Mouse (Mus musculus): Measurements from ENCODE around the gene Hprt.
"Not testable (repeated sequence)": the region's sequence is repeated elsewhere in the genome, so short reads cannot be mapped to it uniquely, and the experiment has no call there.

Gene Hprt

DNA sequence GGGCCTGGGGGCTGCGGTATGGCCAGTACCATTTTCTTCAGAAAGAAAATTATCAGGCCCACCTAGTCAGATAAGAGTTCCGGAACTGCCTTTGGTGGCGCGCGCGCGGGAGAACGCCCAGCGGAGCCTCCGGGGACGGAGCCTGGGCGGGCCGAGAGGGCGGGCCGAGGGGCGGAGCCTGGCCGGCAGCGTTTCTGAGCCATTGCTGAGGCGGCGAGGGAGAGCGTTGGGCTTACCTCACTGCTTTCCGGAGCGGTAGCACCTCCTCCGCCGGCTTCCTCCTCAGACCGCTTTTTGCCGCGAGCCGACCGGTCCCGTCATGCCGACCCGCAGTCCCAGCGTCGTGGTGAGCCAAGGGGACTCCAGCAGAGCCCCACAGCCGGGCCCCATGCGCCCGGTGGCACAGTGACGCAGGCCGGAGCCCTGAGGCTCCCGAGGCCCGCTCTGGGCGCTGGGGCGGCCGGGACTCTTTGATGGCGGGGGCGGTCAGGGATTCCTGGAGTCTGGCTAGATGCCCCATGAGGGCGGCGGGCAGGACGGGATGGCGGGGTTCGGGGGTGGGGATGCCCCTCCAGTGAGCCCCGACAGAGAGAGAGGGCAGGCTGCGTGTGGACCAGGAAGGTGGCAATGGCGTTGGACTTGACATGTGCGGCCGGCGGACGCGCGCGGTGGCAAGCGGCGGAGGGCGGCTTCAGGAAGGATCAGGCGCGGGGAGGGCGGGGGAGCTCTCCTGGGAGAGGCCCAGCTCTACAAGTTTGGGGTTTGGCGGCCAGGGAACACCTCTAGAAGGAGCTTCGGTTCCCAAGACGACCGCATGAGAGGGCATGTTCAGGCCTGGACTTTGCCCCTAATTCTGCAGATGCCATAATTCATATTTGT is at the start of gene Hprt:
TSS of gene Hprt (plus strand) at position 233 of the 879 bp plus-strand sequence.
- in situ Hi-C loops (cut with MboI, MseI), result no loop called here

GRCm38 (mm10) chrX:52945509-52945908 is 42.4 kb upstream of the Hprt start:
- in situ Hi-C loops (cut with MboI, MseI), result no loop called here

DNA sequence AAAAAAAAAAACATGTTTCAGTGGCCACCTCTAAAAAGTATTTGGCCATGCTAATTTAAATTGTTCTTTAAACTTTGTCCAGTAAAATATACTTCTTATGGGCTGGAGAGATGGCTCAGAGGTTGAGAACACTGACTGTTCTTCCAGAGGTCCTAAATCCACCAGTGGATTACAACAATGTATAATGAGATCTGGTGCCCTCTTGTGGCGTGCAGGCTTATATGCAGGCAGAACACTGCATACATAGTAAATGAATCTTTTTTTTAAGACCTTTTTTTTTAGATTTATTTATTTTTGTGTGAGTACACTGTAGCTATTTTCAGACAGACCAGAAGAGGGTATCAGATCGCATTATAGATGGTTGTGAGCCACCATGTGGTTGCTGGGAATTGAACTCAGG is 38.2 kb upstream of the Hprt start:
- in situ Hi-C loops (cut with MboI, MseI), result no loop called here

- in situ Hi-C loops (cut with MboI, MseI), result no loop called here
These were observed 31.0 kb upstream of the Hprt start for GRCm38 (mm10) chrX:52956942-52957341.

DNA sequence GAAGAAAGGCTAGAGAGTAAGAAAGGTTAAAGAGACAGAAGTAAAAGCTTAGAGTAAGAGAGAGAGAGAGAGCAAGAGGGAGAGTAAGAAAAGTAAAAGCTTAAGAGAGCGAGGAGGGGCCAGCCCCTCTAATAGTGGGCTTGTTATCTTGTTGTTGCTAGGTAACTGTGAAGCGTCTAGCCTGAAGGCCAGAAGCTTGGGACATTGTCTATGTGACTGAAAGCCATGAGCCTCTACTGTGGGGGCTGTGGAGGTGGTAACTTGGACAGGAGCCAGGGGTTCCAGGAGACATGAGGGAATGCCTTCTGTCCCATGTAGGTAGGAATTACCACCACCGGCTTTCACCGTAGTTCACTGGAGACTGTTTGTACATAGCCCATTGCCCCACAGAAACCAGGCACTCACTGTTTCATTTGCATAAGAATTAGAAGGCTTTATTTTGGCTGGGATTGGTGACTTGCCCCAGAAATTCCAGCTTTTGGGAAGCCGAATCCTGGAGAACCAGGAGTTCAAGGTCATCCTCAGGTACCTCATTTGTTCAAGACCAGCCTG is 26.3 kb upstream of the Hprt start:
- in situ Hi-C loops (cut with MboI, MseI), result no loop called here

DNA sequence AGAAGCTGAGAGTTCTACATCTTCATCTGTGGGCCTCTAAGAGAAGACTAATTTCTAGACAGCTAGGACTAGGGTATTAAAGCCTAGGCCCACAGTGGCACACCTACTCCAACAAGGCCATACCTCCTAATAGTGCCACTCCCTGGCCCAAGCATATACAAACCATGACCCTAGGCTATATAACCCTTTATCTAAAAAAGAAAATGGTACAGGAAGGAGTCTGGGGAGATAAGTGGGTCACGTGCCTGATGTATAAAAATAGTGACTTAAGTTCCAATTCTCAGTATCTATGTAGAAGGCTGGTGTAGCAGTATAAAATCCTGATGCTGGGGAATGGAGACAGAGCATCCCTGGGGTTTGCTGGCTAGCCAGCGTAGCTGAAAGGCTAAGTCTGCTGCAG is 22.8 kb upstream of the Hprt start:
- in situ Hi-C loops (cut with MboI, MseI), result no loop called here

DNA sequence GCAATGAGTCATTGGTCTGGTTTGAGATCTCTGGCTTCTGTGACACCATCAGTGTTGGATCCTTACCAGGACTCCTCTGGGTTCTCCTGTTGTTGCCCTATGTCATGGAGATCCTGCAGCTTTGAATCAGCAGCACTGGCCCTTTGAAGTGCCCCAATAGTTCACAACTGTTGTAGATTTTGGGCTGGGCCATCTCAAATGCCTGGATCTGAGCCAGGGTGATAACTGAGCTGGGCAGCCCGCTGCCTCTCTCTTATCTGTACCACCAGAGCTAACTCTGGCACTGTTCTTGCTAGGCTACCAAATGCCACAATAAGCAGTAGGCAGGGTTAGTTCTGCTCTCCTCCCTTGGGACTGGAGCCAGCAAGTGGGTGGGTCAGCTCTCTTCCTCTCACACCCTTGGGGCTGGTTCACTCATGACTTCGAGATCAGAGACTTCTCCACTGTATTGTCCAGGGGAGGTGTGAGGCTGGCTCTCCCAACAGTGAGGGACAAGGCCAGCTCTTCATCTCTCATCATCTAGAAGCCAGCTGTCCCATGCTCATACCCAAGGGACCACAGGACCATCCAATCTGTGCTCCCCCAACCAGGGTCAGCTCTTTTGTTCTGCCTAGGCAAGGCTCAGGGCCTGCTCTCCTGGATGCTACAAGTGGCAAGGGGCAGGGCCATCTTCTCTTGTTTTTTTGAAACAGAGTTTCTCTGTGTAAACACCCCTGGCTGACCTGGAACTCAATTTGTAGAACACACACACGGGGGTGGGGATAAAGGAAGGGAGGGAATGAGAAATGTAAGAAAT is 16.5 kb upstream of the Hprt start:
- in situ Hi-C loops (cut with MboI, MseI), result loop anchor here (10.0 kb wide), 1 partner anchor 203 kb away; no protein-coding TSS in a partner anchor

DNA sequence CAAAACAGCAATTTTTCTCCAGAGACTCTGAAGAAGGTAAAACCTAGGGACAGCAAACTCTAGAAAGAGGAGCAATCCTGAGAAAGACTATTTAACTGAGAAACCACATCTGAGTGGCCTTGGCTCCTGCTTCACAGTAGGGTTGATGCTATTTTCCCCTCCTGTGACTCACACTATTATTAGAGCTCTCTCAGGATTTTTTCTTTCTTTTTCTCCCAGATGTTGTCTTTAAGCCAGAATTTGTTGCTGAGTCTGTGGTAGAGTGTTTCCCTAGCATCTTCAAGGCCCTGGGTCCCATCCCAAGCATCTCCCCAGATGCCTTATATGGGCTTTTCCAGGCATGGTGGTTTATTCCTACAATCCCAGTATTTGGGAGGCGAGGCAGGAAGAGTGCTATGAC is 15.8 kb upstream of the Hprt start:
- in situ Hi-C loops (cut with MboI, MseI), result loop anchor here (10.0 kb wide), 1 partner anchor 203 kb away; no protein-coding TSS in a partner anchor

DNA sequence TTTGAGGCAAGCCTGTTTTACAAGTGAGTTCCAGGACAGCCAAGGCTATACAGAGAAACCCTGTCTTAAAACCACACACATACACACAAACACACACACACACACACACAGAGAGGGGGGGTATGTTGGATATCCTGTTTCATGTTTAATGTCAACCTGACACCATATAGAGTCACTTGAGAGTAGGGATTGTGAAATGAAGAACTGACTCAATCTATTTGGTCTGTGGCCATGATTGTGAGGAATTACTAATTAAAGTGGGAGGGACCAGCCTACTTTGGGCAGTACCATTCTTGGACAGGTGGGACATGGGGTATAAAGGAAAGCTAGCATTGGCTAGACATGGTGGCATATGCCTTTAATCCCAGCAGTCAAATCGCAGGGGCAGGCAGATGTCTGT is 15.3 kb upstream of the Hprt start:
- in situ Hi-C loops (cut with MboI, MseI), result loop anchor here (10.0 kb wide), 1 partner anchor 202 kb away; no protein-coding TSS in a partner anchor

GRCm38 (mm10) chrX:52978576-52978975 is 9.4 kb upstream of the Hprt start:
- in situ Hi-C loops (cut with MboI, MseI), result loop anchor here (10.0 kb wide), 1 partner anchor 196 kb away; no protein-coding TSS in a partner anchor

DNA sequence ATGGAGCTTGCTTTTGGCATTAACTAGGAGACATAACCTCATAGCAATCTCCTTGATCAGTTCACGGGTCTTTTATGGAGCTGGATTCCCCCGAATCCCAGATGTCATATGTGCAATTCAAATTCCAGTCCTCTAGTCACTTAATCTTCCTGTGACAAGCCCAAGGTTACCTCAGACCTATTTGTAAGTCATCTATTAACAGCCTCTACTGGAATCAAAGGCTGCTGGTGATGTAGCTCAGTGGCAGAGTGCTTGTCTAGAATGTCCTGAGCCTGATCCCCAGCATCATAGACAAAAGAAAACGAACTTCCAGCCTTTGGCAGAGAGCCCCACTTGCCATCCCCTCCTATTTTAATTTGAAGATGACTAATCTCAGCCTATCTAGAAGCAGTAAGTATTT is 6.6 kb upstream of the Hprt start:
- in situ Hi-C loops (cut with MboI, MseI), result no loop called here

GRCm38 (mm10) chrX:52994726-52995125 is 6.8 kb downstream of the Hprt start:
- in situ Hi-C loops (cut with MboI, MseI), result not testable (repeated sequence)

- in situ Hi-C loops (cut with MboI, MseI), result not testable (repeated sequence)
These were observed 16.9 kb downstream of the Hprt start for GRCm38 (mm10) chrX:53004887-53005286.

GRCm38 (mm10) chrX:53006062-53006461 is 18.1 kb downstream of the Hprt start:
- in situ Hi-C loops (cut with MboI, MseI), result no loop called here

GRCm38 (mm10) chrX:53015549-53015948 is 27.6 kb downstream of the Hprt start:
- in situ Hi-C loops (cut with MboI, MseI), result no loop called here

- in situ Hi-C loops (cut with MboI, MseI), result no loop called here
These were observed 35.1 kb downstream of the Hprt start for GRCm38 (mm10) chrX:53023021-53023420.

- in situ Hi-C loops (cut with MboI, MseI), result not testable (repeated sequence)
These were observed 36.3 kb downstream of the Hprt start for GRCm38 (mm10) chrX:53024268-53024667.

DNA sequence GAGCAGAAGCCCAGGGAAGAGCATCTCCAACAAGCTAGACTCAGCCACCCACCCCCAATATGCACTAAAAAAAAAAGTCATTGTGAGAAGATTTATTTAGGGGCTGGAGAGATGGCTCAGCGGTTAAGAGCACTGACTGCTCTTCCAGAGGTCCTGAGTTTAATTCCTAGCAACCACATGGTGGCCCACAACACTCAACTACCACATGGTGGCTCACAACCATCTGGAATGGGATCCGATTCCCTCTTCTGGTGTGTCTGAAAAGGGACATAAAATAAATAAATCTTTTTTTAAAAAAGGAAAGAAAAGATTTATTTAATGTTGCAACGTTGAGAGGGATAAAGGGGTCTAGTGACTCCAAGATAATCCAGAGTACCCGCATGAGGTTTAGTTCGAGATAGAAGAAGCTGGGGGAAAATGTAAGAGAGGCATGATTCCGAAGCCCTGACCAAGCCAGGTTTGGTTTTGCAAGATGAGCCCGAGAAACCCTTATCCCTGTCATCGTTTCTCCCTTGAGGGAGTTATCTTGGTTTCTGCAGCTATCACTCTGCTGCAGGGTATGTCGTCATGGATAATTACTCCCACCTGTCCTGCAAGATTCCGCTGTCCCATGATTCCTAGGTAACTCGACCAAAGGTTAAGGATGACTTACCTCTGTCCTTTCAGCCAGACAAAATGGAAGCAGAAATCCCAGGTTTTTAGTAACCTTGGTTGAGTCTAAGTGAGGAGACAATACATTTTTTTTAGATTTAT is 37.7 kb downstream of the Hprt start:
- in situ Hi-C loops (cut with MboI, MseI), result no loop called here

GRCm38 (mm10) chrX:53029559-53029958 is 41.6 kb downstream of the Hprt start:
- in situ Hi-C loops (cut with MboI, MseI), result no loop called here

DNA sequence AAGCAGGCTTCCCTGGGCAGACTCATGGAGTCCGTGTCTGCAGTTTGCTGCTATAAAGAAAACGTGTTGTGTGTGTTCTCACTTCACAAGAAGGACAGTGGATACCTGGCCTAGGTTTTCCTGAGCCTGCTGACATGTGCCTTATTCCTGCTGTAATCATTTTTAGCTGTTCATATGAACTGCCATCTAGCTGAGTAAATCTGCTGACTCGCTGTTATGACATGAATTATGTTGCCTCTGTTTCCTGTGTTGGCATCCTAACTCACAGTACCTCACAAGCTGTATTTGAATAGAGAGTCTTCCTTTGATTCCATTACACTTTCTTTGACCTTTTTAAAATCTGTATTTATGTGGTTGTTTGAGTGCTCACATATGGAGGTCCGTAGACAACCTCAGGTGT is 50.3 kb downstream of the Hprt start:
- in situ Hi-C loops (cut with MboI, MseI), result no loop called here

- in situ Hi-C loops (cut with MboI, MseI), result no loop called here
These were observed 51.7 kb downstream of the Hprt start for GRCm38 (mm10) chrX:53039651-53040050.

All from T-helper 1 cell (primary cell).